Mouse (Mus musculus) megakaryocyte progenitor cell, adult 5-6 weeks (primary cell): ENCODE data around the gene Hsd11b2. TPM values are rescaled to one million over a fixed set of nuclear protein-coding genes. Genes with fewer than 3 reads are reported as not detected.

Source experiments
- ATAC-seq: replicated peaks from 2 replicates; pipeline ENCODE4 v1.8.0; 2016; ENCODE audit warnings: mild to moderate bottlenecking, moderate TSS enrichment, inconsistent platforms; ENCODE audit not compliant: poor library complexity
- total RNA-seq, 2 experiments: library from RNA; stranded (forward) in 1 of 2; stranded (reverse) in 1 of 2; fragments of 157-497, 149-512 nt in 1 of 2; fragments of 200-1000 nt in 1 of 2; gene quantifications; 2 replicates each; pipeline versions ENCODE4 v1.2.3 to v1.2.4; 2015 to 2017

Hsd11b2 gene
- total RNA-seq, 2 experiments from 2014 or later: 0.12 TPM; not detected in 1

GRCm38 (mm10) chr8:105483212-105484029 lies 35.1 kb upstream of the Hsd11b2 start:
- ATAC-seq: peak; percentile 75

DNA sequence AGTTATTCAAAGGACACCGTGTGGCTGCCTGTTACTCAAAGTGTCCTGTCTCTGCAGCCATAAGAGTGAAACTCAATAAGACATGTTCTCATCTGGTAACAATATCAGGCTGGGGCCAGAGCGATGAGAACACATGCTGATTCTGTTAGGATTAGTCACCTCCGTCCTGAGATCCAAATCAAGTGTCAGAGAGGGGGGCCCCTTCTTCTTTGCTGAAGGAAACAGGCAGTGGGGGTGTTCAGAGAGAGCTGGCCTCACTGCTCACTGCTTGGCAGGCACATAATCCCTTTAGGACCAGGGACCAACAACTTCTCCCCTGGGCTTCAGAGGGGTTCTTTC lies 34.6 kb upstream of the Hsd11b2 start:
- ATAC-seq: no peak

- ATAC-seq: peak; percentile 70
Observed at GRCm38 (mm10) chr8:105484392-105484791, 34.2 kb upstream of the Hsd11b2 start.

DNA sequence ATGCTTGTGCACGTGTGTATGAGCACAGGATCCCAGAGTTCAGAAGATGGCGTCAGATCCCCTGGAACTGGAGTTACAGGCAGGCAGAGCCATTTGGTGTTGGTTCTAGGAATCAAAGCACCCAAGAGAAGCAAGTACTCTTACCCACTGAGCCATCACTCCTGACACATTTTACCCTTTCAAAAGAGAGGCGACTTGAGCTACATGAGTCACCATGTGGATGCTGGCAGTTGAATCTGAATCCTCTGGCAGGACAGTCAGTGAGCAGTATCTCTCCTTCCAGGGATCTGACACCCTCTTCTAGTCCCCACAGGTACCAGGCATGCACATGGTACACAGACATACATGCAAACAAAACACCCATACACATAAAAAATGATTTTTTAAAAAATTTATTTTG lies 30.5 kb upstream of the Hsd11b2 start:
- no peak for ATAC-seq

- no peak for ATAC-seq
Observed at GRCm38 (mm10) chr8:105489281-105489680, 29.3 kb upstream of the Hsd11b2 start.

DNA sequence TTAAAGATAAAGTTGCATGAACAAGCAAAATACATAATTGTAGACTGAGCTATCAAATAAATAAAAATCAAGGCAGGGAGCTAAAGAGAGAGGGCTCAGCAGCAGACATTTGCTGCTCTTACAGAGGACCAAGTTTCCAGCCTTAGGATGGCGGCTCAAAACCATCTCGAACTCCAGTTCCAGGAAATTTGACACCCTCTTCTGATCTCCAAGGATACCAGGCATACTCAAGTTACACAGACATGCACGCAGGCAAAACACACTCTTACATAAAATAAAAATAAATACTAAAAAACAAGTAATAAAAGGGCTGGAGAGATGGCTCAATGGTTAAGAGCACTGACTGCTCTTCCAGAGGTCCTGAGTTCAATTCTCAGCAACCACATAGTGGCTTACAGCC lies 25.1 kb upstream of the Hsd11b2 start:
- ATAC-seq: no peak

- no peak for ATAC-seq
Observed at GRCm38 (mm10) chr8:105494566-105494965, 24.0 kb upstream of the Hsd11b2 start.

GRCm38 (mm10) chr8:105495350-105496302 lies 22.9 kb upstream of the Hsd11b2 start:
- ATAC-seq: no peak

DNA sequence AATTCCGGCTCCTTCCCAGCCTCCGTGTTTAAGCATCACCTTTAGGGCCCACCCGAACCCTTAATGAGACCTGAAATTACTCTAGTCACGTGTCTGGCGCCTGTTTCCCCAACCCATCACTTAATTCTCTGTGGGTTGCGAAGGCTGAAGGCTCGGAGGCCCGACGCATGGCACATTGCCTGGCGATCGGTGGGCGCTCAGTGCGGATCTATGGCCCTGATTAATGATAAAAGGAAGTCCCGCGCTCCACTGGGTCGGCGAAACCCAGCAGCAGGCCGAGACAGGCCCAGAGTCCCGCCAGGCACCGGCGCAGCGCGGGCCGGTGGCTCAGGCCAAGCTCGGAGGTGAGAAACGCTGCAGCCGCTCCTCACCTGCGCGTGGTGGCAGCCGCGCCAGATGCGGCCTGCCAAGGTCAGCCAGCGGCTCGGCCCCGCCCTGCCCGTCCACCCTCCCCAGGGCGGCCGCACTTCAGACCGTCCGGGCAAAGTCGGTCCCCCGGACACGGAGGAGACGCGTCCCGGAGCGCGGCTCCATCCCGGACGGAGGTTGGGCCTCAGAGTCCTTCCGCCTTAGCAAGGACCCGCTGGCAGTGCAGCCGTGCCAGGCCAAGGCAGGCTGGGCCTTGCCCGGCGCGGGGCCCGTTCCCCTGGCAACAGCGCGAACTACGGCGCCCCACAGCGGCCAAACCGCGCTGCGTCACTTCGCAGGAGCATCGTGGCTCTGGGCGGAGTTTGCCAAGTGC lies 21.9 kb upstream of the Hsd11b2 start, which contains the start of gene Zdhhc1:
Zdhhc1 (minus strand) TSS at position 464 of the 742 bp plus-strand sequence.
- ATAC-seq: peak; percentile 98

DNA sequence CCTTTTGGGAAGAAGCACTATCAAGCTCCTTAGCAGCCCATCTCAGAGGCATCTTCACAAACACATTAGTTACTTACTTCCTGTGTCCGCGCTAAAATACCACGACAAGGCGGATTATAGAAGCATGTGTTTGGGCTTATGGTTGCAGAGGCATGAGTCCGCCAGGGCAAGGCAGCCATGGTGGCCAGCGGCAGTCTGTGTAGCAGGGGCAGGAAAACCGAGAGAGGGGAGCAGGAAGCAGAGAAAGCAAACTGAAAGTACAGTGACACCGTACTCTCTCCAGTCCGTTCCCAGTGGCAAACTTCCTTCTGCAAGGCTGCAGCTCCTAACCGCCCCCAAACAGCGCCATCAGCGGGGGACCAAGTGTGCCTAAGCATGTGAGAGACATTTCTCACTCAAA lies 18.8 kb upstream of the Hsd11b2 start:
- ATAC-seq: peak; percentile 41

DNA sequence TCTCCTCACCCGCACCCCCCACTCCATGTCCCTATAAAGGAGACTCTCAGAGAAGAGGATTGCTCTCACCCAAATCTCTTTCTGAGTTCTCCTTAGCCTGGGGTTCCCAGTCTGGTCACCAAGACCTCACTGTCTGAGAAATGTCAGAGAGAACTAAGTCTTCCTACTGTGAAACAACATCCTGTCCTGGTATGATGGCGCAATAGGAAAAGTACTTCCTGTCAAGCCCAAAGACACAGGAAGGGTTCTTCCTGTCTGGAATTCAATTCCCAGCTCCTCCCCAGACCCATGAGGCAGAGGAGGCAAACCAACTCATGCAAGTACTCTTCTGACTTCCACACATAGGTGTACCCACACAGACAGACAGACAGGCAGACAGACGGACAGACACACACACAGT lies 13.9 kb upstream of the Hsd11b2 start:
- ATAC-seq: no peak

DNA sequence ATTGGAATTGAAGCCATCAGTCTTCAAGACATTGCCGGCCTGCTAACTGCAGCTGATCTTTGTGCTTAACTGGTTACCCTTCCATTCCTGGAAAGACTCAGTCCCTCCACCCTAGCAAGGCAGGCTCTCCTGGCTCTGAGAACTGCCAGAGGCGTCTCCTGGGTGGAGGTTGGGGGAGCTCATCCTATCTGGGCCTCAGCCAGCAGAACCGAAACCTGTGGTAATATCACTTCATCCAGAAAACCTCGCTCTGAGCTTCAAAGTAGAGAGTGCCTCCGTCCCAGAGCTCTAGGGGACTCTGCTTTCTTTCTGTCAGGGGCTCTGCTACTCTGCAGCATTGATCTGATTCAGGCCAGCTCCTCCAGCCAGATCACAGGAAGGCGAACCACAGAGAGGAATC lies 11.6 kb upstream of the Hsd11b2 start:
- ATAC-seq: peak; percentile 50; the same call in 1 of the 2 replicates

GRCm38 (mm10) chr8:105508758-105509157 lies 9.8 kb upstream of the Hsd11b2 start:
- ATAC-seq: no peak

DNA sequence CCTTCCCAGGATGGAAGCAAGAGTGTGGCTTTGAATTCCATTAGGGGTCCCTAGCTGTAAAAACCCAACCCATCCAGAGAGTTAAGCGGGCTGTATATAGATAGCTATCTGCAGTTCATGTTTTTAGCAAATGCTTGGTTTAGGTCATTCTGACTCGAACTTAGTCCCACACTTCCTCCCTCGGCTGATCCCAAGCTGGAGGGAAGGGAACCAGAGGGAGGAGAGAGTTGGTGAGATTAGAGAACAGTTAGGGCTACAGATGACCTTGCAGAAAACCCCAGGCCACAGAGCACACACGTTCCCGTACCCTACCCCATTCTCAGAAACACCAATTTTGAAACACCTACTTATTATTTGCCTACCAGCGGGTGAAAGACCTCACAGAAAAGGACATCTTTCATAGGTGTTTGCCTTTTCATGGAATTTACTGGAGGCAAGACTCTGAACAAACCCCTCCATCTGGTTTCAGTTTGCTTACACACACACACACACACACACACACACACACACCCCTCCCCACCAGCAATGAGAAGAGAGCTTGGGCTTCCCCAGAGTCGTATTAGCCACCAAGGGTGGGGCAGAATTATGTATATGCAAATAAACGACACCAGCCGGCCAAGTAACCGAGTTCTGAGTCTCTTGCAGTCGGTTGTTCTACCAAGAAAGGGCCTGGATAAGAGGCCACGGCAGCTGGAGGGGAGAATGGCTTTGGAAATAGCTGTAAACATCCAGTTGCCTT lies 8.4 kb upstream of the Hsd11b2 start:
- 0 out of 2 replicates have a peak, but pooled peaks have one; percentile 20 for ATAC-seq

- no peak for ATAC-seq
Observed at GRCm38 (mm10) chr8:105514194-105514593, 4.4 kb upstream of the Hsd11b2 start.

DNA sequence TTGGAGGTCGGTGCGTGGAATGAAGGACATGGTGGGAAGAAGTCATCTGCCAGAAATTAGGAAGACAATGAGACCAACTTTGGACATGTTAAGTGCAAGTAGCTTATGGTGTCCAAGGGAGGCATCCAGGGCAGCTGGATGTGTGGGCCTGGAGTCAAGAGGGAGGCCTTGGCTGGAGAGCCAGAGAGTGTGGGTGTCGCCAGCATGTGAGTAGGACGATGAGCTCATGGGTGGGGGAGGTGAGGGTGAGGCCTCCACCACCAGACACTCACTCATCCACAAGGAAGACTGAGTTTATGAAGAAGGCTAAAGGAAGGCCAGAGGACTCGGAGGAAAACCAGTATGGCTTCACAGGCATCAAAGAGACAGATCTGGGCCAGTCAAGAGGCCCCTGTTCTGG lies 3.9 kb upstream of the Hsd11b2 start:
- ATAC-seq: no peak

GRCm38 (mm10) chr8:105516018-105516645 lies 2.4 kb upstream of the Hsd11b2 start:
- peak; percentile 87 for ATAC-seq

DNA sequence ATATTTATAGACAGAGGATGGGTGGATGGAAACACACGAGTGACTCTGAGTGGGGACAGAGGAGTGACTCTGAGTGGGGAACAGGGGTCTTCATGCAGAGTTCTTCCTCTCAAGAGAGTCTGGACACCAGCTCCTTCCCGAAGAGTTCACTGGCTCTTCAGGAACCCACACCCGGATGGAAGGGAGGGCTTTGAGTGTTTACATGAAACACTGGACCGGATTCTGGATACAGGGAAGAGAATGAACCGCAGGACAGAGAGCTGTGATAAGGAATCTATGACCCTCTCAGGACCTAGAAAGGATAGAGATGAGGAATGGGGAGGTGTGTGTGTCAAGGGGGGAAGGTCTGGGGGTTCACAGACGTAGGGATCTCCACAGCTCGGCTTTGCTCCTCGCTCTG lies 1.2 kb upstream of the Hsd11b2 start:
- ATAC-seq: no peak

DNA sequence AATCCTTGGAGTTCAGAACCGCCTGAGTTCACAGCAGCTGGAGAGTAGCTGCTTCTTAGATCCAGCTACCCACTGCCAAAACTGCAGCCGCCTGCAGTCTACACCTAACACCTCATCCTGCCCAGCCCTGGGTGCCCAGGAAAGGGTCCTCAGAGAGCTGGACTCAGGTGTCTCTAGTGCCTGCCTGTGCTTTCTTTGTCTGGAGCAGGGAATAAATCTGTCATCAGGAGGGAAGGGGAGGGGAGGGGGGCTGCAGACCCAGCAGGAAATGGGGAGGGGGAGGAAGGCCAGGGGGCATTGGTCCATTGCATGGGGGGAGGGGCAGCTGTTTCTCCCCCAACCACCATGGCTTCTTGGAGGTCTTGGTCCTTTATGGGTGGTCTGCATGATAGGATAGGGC lies 1.0 kb downstream of the Hsd11b2 start:
- no peak for ATAC-seq

DNA sequence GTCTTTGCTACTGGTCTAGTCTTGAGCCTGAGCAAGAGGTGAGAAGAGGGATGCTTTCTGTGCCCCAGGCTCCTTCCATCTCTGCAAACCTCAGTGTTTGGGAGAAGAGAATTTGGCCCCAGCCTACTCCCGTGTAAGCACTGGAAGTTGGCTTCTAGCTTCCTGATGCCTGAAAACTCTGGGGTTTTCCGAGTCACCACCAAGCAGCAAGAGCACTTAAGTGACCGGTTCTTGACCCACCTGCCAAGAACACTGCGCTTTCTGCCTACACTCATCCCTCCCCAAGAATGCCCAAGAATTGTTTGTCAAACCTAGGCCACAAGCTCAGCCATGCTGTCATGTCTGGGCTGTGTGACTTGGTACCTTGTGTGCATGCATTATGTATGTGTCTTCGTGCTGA lies 2.0 kb downstream of the Hsd11b2 start:
- ATAC-seq: no peak
